Mouse (Mus musculus) megakaryocyte, embryonic 14.5 days (primary cell): Measurements from ENCODE around the gene Lamtor1.

Experiments used
- FLI1 ChIP-seq: IDR thresholded peaks from 2 replicates; pipeline ENCODE4 v1.6.1; 2012; ENCODE audit warnings: low read length, inconsistent platforms, mixed read lengths
- GATA1 ChIP-seq: IDR thresholded peaks from 3 replicates; pipeline ENCODE4 v1.6.1; 2012; ENCODE audit warnings: mixed read lengths, low read length, inconsistent platforms, borderline replicate concordance

GRCm38 (mm10) chr7:101895695-101896094, 10.0 kb upstream of the Lamtor1 start:
- TF ChIP-seq GATA1 = no peak
- TF ChIP-seq FLI1 = no peak
